Mouse (Mus musculus) gastrocnemius, adult 8-10 months (tissue): ENCODE data around the gene Terb2. TPM values are rescaled to one million over a fixed set of nuclear protein-coding genes. Genes with fewer than 3 reads are reported as not detected.
"Not testable (repeated sequence)": the region's sequence is repeated elsewhere in the genome, so short reads cannot be mapped to it uniquely, and the experiment has no call there.

ENCODE experiments used
- DNase-seq, 2 experiments: peaks; one replicate each; pipeline ENCODE4 v3.0.0; 2022; ENCODE audit warnings: low spot score in 2 of 2
- total RNA-seq, 4 experiments: library from RNA; stranded (reverse); gene quantifications; 2 replicates each; pipeline ENCODE4 v1.2.4; 2022

The Terb2 gene
- total RNA-seq, 4 experiments from 2014 or later = not detected

GRCm38 (mm10) chr2:122161542-122161941 is 24.5 kb upstream of the Terb2 start:
- no peak for DNase-seq

GRCm38 (mm10) chr2:122162529-122162928 is 23.5 kb upstream of the Terb2 start:
- no peak for DNase-seq

- no peak for DNase-seq
Measured at GRCm38 (mm10) chr2:122163430-122164195, 22.5 kb upstream of the Terb2 start.

- DNase-seq = no peak
Measured at GRCm38 (mm10) chr2:122164293-122164692, 21.8 kb upstream of the Terb2 start.

- no peak for DNase-seq
Measured at GRCm38 (mm10) chr2:122171292-122171691, 14.8 kb upstream of the Terb2 start.

- no peak for DNase-seq
Measured at GRCm38 (mm10) chr2:122172188-122172587, 13.9 kb upstream of the Terb2 start.

- DNase-seq = no peak
Measured at GRCm38 (mm10) chr2:122180051-122180822, 5.8 kb upstream of the Terb2 start.

- no peak for DNase-seq
Measured at GRCm38 (mm10) chr2:122185086-122185485, 986 bp upstream of the Terb2 start.

GRCm38 (mm10) chr2:122186751-122187150 is 679 bp downstream of the Terb2 start:
- no peak for DNase-seq

- DNase-seq = no peak
Measured at GRCm38 (mm10) chr2:122191849-122192248, 5.8 kb downstream of the Terb2 start.

- no peak for DNase-seq
Measured at GRCm38 (mm10) chr2:122194509-122194929, 8.4 kb downstream of the Terb2 start.

GRCm38 (mm10) chr2:122201501-122201900 is 15.4 kb downstream of the Terb2 start:
- no peak for DNase-seq

- no peak for DNase-seq
Measured at GRCm38 (mm10) chr2:122206440-122207107, 20.5 kb downstream of the Terb2 start.

GRCm38 (mm10) chr2:122210534-122211228 is 24.6 kb downstream of the Terb2 start:
- no peak for DNase-seq

GRCm38 (mm10) chr2:122217075-122217474 is 31.0 kb downstream of the Terb2 start:
- DNase-seq = not testable (repeated sequence)

GRCm38 (mm10) chr2:122218234-122218633 is 32.2 kb downstream of the Terb2 start:
- no peak for DNase-seq

GRCm38 (mm10) chr2:122221378-122221777 is 35.3 kb downstream of the Terb2 start:
- DNase-seq = no peak

- DNase-seq = no peak
Measured at GRCm38 (mm10) chr2:122221798-122222197, 35.7 kb downstream of the Terb2 start.

- DNase-seq = no peak
Measured at GRCm38 (mm10) chr2:122222272-122222671, 36.2 kb downstream of the Terb2 start.

- DNase-seq = no peak
Measured at GRCm38 (mm10) chr2:122223654-122224053, 37.6 kb downstream of the Terb2 start.

- no peak for DNase-seq
Measured at GRCm38 (mm10) chr2:122230395-122230794, 44.3 kb downstream of the Terb2 start.
